Mouse (Mus musculus) megakaryocyte progenitor cell, adult 5-6 weeks (primary cell): ENCODE data around the gene Cgas. TPM values are rescaled to one million over a fixed set of nuclear protein-coding genes. Genes with fewer than 3 reads are reported as not detected.
A peak's percentile ranks its signal among the peaks of the same experiment; 100 is the strongest.

Experiments used
- ATAC-seq: replicated peaks from 2 replicates; pipeline ENCODE4 v1.8.0; 2016; ENCODE audit warnings: mild to moderate bottlenecking, moderate TSS enrichment, inconsistent platforms; ENCODE audit not compliant: poor library complexity
- total RNA-seq, 2 experiments: library from RNA; stranded (forward) in 1 of 2; stranded (reverse) in 1 of 2; fragments of 157-497, 149-512 nt in 1 of 2; fragments of 200-1000 nt in 1 of 2; gene quantifications; 2 replicates each; pipeline versions ENCODE4 v1.2.3 to v1.2.4; 2015 to 2017

Gene Cgas
- total RNA-seq, 2 experiments from 2014 or later = 13.7 to 21.4 TPM

DNA sequence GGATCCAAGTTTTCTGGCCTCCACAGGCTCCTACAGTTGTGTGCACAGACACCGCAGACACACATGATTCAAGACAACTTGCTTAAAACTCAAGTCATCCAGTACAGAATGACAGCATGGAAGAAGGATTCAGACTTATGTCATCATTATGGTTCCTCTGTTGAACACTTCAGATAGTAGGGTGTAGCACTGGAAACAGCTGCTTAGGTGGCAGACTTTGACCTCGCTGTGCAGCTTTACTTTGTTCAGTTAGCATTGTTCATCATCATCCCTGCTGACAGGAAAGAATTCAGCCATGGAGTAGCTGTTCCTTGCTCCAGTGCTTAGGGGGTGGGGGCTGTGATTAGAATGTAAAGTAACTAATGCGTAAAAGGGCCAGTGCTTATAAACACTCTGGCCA, 22.7 kb upstream of the Cgas start:
- ATAC-seq = no peak

- peak; percentile 91 for ATAC-seq
These were observed 20.3 kb upstream of the Cgas start for GRCm38 (mm10) chr9:78463337-78463736.

DNA sequence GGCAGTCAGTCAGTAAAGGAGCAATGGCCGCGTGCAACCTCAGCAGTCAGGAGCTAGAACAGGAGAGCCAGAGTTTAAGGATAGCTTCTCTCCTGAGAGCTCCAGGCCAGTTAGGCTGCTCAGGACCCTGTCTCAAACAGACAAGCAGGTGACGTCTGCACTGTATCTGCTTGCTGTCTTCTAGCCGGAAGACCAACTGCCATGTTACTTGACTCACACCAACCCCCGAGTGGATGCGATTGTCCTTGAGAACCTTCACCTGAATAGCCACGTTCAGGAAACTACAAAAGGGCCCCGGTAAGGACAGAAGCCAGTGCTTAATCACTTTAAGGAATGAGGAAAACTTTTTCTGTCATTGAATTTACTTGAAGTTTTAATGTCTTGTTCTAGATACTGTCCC, 14.0 kb upstream of the Cgas start:
- ATAC-seq = no peak

GRCm38 (mm10) chr9:78451382-78451781, 8.3 kb upstream of the Cgas start:
- peak; percentile 62 for ATAC-seq

- ATAC-seq = peak; percentile 25; the same call in 1 of the 2 replicates
These were observed 7.4 kb upstream of the Cgas start for GRCm38 (mm10) chr9:78450404-78450803.

DNA sequence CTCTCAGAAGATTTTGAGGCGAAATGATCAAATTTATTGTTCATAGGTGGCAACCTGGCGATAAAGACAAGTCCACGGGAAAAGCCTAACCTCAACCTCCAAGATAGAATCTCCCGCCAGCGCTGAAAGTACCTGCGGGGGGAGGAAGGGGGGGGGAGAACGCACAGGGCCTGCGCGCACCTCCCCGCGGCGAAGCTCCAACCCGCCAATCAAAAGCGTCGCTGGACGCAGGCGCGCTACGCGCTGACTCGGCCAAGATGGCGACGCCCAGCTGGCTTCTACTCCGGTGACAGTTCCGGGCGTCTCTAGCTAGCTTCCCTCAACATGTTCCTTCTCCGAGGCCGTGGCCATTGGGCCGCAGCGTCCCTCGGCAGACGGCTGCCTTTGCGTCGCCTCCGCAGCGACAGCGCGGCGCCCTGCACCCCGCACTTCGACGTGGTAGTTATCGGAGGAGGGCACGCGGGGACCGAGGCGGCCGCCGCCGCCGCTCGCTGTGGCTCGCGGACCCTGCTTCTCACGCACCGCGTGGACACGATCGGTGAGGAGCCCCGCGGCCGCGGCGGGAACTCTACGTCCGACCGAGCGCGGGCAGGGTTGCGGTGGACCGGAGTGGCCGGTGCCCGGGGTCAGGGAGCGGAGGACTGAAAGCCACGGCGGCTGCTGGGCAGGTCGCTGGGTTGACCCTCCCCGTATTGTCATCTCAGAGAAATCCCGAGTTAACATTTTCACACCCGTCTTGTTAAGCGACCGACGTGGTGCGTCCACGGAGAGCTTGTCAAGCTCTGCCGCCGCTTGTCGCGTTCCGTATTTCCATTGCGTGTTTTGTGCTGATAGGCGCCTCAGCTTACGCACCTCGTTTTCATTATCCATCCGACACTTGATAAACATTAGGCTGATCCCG, 5.2 kb upstream of the Cgas start, which contains the start of the genes Mto1 and Gm17324:
Gene Mto1, plus strand, starts transcription at position 236 of the 901 bp plus-strand sequence.
Gene Gm17324, minus strand, starts transcription at position 814 of the 901 bp plus-strand sequence.
- peak; percentile 77 for ATAC-seq

DNA sequence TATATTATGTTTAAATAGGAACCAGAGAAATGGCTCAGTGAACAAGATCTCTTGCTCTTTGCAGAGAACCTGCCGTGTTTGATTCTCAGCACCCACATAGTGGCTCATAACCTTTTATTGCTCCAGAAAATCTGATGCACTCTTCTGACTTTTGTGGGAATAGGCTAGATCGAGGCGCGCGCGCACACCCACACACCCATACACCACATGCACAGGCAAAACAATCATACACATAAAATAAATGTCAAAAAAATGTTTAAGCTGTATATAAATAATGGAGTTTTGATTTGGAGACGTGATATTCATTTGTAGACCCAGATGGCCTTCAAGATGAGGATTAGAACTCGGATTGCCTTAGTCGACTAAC, 4.6 kb upstream of the Cgas start:
- ATAC-seq = no peak

GRCm38 (mm10) chr9:78442237-78442578, 829 bp downstream of the Cgas start:
- no peak for ATAC-seq

DNA sequence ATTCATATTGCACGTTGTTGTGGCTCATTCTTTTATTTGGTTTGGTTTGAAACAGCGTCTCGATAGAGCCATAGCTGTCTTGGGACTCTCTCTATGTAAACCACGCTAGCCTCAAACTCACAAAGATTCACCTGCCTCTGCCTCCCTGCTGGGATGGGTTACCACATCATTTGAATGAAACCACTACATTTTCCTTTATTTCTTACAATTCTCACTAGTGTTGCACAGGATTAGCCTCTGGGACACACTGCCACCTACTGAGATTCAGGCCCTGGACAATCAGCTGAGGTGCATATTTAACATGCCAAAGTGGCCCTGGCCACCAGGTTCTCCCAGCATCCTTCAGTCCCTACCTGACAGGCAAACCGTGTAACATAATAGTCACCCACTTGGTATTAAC, 3.6 kb downstream of the Cgas start:
- ATAC-seq = no peak

DNA sequence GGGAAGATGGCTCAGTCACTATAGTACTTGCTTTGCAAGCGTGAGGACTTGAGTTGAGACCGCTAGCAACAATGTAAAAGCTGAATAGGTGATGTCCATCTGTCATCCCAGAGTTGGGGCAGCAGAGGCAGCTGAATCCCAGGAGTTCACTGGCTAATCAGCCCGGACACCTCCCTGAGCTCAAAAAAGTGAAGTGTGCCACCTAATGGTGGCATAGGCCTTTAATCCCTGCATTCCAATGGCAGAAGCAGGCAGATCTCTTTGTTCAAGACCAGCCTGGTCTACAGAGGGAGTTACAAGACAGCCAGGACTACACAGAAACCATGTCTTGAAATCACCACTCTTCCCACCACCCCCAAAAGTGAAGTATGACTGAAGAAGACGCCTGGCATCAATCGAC, 10.6 kb downstream of the Cgas start:
- no peak for ATAC-seq

GRCm38 (mm10) chr9:78430486-78430885, 12.6 kb downstream of the Cgas start:
- 0 out of 2 replicates have a peak, but pooled peaks have one; percentile 33 for ATAC-seq

DNA sequence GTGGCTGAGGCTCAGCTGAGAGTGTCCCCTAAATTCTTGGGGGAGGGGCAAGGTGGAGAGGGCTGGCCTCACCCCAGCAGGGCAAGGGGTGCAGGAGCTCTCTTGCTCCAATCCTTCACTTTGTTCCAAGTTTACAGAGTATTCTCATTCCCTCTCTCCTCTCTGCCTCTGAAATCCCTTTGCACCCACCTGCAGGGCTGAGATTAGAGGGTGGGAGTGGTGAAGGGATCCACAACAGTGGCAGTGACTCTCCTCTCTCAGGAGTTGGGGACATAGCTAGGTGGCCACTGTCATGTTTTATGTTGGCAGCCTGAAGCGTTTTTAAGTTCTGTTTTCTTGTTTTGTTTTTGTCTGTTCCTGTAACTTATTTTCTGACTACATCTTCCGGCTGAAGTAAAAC, 13.5 kb downstream of the Cgas start:
- ATAC-seq = no peak

DNA sequence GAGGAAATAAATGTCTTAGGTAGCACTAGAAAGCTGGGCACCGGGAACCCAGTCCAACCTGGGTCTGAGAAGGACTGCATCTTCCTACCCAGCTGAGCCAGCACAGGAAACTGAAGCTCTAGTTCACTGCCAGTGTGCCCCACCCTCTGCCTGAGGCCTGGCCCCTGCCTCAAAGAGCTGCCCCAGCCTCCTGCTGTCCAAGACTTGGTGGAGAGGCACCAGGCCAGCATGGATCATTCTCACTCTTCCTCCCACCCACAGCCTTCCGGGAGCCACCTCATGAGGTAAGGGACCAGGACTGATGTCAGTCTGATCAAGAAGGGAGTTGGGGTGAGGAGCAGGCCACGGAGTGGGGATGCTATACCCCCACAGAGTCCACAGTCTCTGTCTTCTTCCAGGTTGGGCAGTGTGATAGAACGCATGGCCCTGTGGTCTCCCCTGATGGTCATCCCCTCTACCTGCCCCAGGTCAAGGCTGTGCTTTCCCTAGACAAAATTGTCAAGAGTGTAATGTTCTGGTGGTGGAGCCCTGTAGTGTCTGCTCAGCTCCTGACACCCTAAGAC, 14.1 kb downstream of the Cgas start:
- no peak; the same call in 1 of the 2 replicates for ATAC-seq

- peak; percentile 87 for ATAC-seq
These were observed 14.9 kb downstream of the Cgas start for GRCm38 (mm10) chr9:78428185-78428584.

DNA sequence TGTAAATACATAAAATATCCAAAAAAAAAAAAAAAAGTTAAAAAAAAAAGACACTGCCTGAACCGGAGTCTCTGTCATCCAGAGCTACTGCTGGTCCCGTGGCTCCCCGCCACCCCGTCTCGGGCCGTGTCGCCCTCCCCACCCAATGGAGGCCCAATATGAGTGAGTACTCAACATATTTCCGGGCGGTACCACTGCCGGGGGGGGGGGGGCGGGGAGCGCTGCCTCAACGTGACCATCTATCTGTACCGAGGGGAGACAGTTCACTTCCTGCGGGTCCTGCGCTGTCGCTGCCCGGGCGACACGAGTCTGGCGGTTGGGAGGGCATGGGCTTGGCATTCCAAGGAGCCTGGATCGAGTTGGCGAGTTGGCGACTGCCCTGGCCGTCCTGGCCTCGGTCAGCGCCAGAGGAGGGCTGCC, 15.7 kb downstream of the Cgas start:
- peak; percentile 63 for ATAC-seq

- no peak for ATAC-seq
These were observed 41.4 kb downstream of the Cgas start for GRCm38 (mm10) chr9:78401596-78401995.

GRCm38 (mm10) chr9:78400570-78400969, 42.5 kb downstream of the Cgas start:
- ATAC-seq = no peak

- no peak for ATAC-seq
These were observed 46.5 kb downstream of the Cgas start for GRCm38 (mm10) chr9:78396517-78396916.

- peak; percentile 83 for ATAC-seq
These were observed 47.2 kb downstream of the Cgas start, which contains the start of gene Ddx43 for GRCm38 (mm10) chr9:78395630-78396351. Gene Ddx43, plus strand, starts transcription at chr9:78395777.

DNA sequence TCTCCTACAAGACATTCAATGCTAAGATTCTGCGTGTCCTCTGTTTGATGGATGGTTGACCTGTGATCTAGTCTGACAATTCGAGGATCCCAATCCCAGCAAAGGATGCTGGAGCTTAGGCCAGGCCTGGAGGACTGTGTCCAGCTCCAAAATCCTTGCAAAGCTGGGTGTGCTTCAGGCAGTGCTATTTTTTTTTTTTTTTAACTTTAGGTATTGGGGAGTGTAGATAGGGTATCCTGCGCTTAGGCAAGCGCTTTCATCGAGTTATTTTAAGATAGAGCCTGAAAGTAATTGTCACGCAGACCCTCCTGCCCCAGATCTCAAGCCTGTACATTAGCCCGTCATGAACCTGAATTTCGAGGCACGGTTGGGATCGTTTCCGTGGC, 47.8 kb downstream of the Cgas start:
- ATAC-seq = no peak

GRCm38 (mm10) chr9:78394602-78395001, 48.4 kb downstream of the Cgas start:
- ATAC-seq = no peak

GRCm38 (mm10) chr9:78393741-78394140, 49.3 kb downstream of the Cgas start:
- ATAC-seq = no peak
